Mouse (Mus musculus) neural tube, embryonic 14.5 days (tissue): ENCODE results near the gene H2-Eb1. TPM values are rescaled to one million over a fixed set of nuclear protein-coding genes. Genes with fewer than 3 reads are reported as not detected.

ENCODE experiments used
- ATAC-seq: fragments of 200-750 bp; cut with Nextera tagmentation; 2 replicates; pipeline ENCODE4 v1.8.0; 2017; ENCODE audit warnings: low read depth, mild to moderate bottlenecking, moderate TSS enrichment, moderate library complexity
- H3K27ac ChIP-seq: fragments of 300-500 bp; sonication (generic); 2 replicates; pipeline ENCODE4 v1.5.1; 2014; ENCODE audit warnings: low read depth, mild to moderate bottlenecking, control low read depth, low read length, moderate library complexity, mixed read lengths
- H3K27me3 ChIP-seq: fragments of 300-500 bp; sonication (generic); 2 replicates; pipeline ENCODE4 v1.6.1; 2014; ENCODE audit warnings: low read length; ENCODE audit not compliant: control insufficient read depth, insufficient read depth
- H3K36me3 ChIP-seq: fragments of 300-500 bp; sonication (generic); 2 replicates; pipeline ENCODE4 v1.6.1; 2014; ENCODE audit warnings: low read length, mixed read lengths; ENCODE audit not compliant: control insufficient read depth, insufficient read depth
- H3K4me1 ChIP-seq: fragments of 300-500 bp; sonication (generic); 2 replicates; pipeline ENCODE4 v1.6.1; 2014; ENCODE audit warnings: low read length; ENCODE audit not compliant: control insufficient read depth, insufficient read depth
- H3K4me2 ChIP-seq: fragments of 300-500 bp; sonication (generic); 2 replicates; pipeline ENCODE4 v1.6.1; 2014; ENCODE audit warnings: mild to moderate bottlenecking, low read depth, low read length, control low read depth
- H3K4me3 ChIP-seq: fragments of 300-500 bp; sonication (generic); 2 replicates; pipeline ENCODE4 v1.5.1; 2014; ENCODE audit warnings: low read depth, low read length, control low read depth, mixed read lengths
- H3K9ac ChIP-seq: fragments of 300-500 bp; sonication (generic); replicated peaks from 2 replicates; pipeline ENCODE4 v1.6.1; 2014; ENCODE audit warnings: low read depth, mild to moderate bottlenecking, control low read depth, low read length, mixed read lengths
- H3K9me3 ChIP-seq: fragments of 300-500 bp; sonication (generic); 2 replicates; pipeline ENCODE4 v1.6.1; 2016; ENCODE audit warnings: low read length; ENCODE audit not compliant: control insufficient read depth
- WGBS: fragments of 180-500 bp; shearing (Covaris S2); extraction: QIAGEN DNeasy Blood & Tissue Kit; methylation state at CpG from one replicate; pipeline ENCODE4 v1.1.7; 2014; 5-methylcytosine and 5-hydroxymethylcytosine counted together
- polyA plus RNA-seq: library from polyadenylated mRNA; unstranded; fragments of >200 nt; fragmentation: Nextera tagmentation; extraction: Ambion mirVana; gene quantifications from 2 replicates; pipeline ENCODE4 v1.2.1, GENCODE M21; 2014

H2-Eb1 gene
- polyA plus RNA-seq, 1 experiment from 2014 or later, result 3.5 TPM

GRCm38 (mm10) chr17:34347606-34348308 lies 42.1 kb downstream of the H2-Eb1 start:
- Histone ChIP-seq H3K9me3 (no peaks in the 10 kb centered on the region), H3K27ac (no peak overlapping the region), H3K36me3 (no peaks in the 10 kb centered on the region), H3K9ac (no peak overlapping the region), H3K4me2 (no peak overlapping the region), H3K27me3 (no peaks in the 10 kb centered on the region), H3K4me3 (no peak overlapping the region), H3K4me1 (no peaks in the 10 kb centered on the region)
- no peak for ATAC-seq
- 77% methylated on average over 6 of the region's 6 CpGs for WGBS

GRCm38 (mm10) chr17:34349429-34349828 lies 43.8 kb downstream of the H2-Eb1 start:
- H3K4me1 ChIP-seq, result no peaks in the 10 kb centered on the region
- no peaks in the 10 kb centered on the region for H3K9me3 ChIP-seq
- ATAC-seq, result no peak
- H3K4me2 ChIP-seq, result no peak overlapping the region
- WGBS, result 5% methylated on average over 4 of the region's 4 CpGs
- H3K27ac ChIP-seq, result no peak overlapping the region
- H3K27me3 ChIP-seq, result no peaks in the 10 kb centered on the region
- no peak overlapping the region for H3K4me3 ChIP-seq
- no peak overlapping the region for H3K9ac ChIP-seq
- no peaks in the 10 kb centered on the region for H3K36me3 ChIP-seq

GRCm38 (mm10) chr17:34354539-34354938 lies 48.9 kb downstream of the H2-Eb1 start, which contains the start of gene Btnl2:
Gene Btnl2 (plus strand): TSS chr17:34354822.
- 90% methylated on average over 5 of the region's 5 CpGs for WGBS
- no peak for ATAC-seq
- no peaks in the 10 kb centered on the region for H3K9me3 ChIP-seq
- no peak within 1 kb of the TSS for H3K27ac ChIP-seq
- H3K9ac ChIP-seq, result no peak within 1 kb of the TSS
- no peak within 1 kb of the TSS for H3K4me3 ChIP-seq
- no peak within 1 kb of the TSS for H3K4me2 ChIP-seq
- no peaks in the 10 kb centered on the region for H3K4me1 ChIP-seq
- no peaks in the 10 kb centered on the region for H3K36me3 ChIP-seq
- no peaks in the 10 kb centered on the region for H3K27me3 ChIP-seq

- Histone ChIP-seq H3K9me3 (no peaks in the 10 kb centered on the region), H3K36me3 (no peaks in the 10 kb centered on the region), H3K4me1 (no peaks in the 10 kb centered on the region), H3K27me3 (no peaks in the 10 kb centered on the region), H3K9ac (no peak overlapping the region), H3K27ac (no peak overlapping the region), H3K4me2 (no peak overlapping the region), H3K4me3 (no peak overlapping the region)
- no peak for ATAC-seq
- 100% methylated on average over 1 of the region's 1 CpGs for WGBS
These were observed 49.3 kb downstream of the H2-Eb1 start for GRCm38 (mm10) chr17:34354940-34355339.

GRCm38 (mm10) chr17:34362954-34363546 lies 57.4 kb downstream of the H2-Eb1 start:
- Histone ChIP-seq H3K36me3 (no peaks in the 10 kb centered on the region), H3K4me1 (no peaks in the 10 kb centered on the region), H3K9me3 (no peaks in the 10 kb centered on the region), H3K9ac (no peak overlapping the region), H3K27ac (no peak overlapping the region), H3K4me3 (no peak overlapping the region), H3K27me3 (no peaks in the 10 kb centered on the region), H3K4me2 (no peak overlapping the region)
- ATAC-seq, result no peak
- WGBS, result 84% methylated on average over 15 of the region's 15 CpGs

- Histone ChIP-seq H3K27me3 (no peaks in the 10 kb centered on the region), H3K4me1 (no peaks in the 10 kb centered on the region), H3K27ac (no peak overlapping the region), H3K36me3 (no peaks in the 10 kb centered on the region), H3K4me2 (no peak overlapping the region), H3K9ac (no peak overlapping the region), H3K9me3 (no peaks in the 10 kb centered on the region), H3K4me3 (no peak overlapping the region)
- no peak for ATAC-seq
- 84% methylated on average over 3 of the region's 3 CpGs for WGBS
These were observed 58.1 kb downstream of the H2-Eb1 start for GRCm38 (mm10) chr17:34363676-34364310.

DNA sequence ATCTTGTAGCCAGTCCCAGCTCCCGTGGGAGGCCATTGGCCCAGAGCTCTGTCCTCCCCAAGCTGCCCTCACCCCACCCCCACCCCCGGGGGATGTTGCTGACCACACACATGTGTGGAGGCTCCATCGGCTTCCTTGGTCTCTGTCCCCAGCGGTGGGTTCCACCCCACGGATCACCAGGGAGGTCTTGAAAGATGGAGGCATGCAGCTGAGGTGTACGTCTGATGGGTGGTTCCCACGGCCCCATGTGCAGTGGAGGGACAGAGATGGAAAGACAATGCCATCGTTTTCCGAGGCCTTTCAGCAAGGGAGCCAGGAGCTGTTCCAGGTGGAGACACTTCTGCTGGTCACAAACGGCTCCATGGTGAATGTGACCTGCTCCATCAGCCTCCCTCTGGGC lies 59.4 kb downstream of the H2-Eb1 start:
- H3K9me3 ChIP-seq, result no peaks in the 10 kb centered on the region
- H3K9ac ChIP-seq, result no peak overlapping the region
- no peak for ATAC-seq
- no peaks in the 10 kb centered on the region for H3K27me3 ChIP-seq
- H3K36me3 ChIP-seq, result no peaks in the 10 kb centered on the region
- WGBS, result 77% methylated on average over 10 of the region's 10 CpGs
- H3K4me3 ChIP-seq, result no peak overlapping the region
- H3K27ac ChIP-seq, result no peak overlapping the region
- no peaks in the 10 kb centered on the region for H3K4me1 ChIP-seq
- H3K4me2 ChIP-seq, result no peak overlapping the region
